Mouse (Mus musculus) intestine, embryonic 14.5 days (tissue): ENCODE measurements around the gene Ptpn13. TPM values are rescaled to one million over a fixed set of nuclear protein-coding genes. Genes with fewer than 3 reads are reported as not detected.

Experiments
- ATAC-seq: fragments of 200-750 bp; cut with Nextera tagmentation; replicated peaks from 2 replicates; pipeline ENCODE4 v1.8.0; 2017; ENCODE audit warnings: low read depth, moderate number of reproducible peaks, moderate TSS enrichment, moderate library complexity; ENCODE audit not compliant: low FRiP score, low TSS enrichment
- DNase-seq: peaks from one replicate; pipeline ENCODE4 v3.0.0-alpha.2; 2018; ENCODE audit warnings: low spot score
- H3K27ac ChIP-seq: fragments of 300-500 bp; sonication (generic); 2 replicates; pipeline ENCODE4 v1.5.1; 2014; ENCODE audit warnings: low read depth, mild to moderate bottlenecking, control low read depth
- H3K27me3 ChIP-seq: fragments of 300-500 bp; sonication (generic); replicated peaks from 2 replicates; pipeline ENCODE4 v1.6.1; 2014; ENCODE audit warnings: low read length, control low read depth; ENCODE audit not compliant: control insufficient read depth, insufficient read depth
- H3K36me3 ChIP-seq: fragments of 300-500 bp; sonication (generic); 2 replicates; pipeline ENCODE4 v1.6.1; 2014; ENCODE audit warnings: low read length, control low read depth; ENCODE audit not compliant: control insufficient read depth, insufficient read depth
- H3K4me1 ChIP-seq: fragments of 300-500 bp; sonication (generic); replicated peaks from 2 replicates; pipeline ENCODE4 v1.6.1; 2014; ENCODE audit warnings: low read length, control low read depth, mixed read lengths; ENCODE audit not compliant: control insufficient read depth, insufficient read depth
- H3K4me2 ChIP-seq: fragments of 300-500 bp; sonication (generic); 2 replicates; pipeline ENCODE4 v1.6.1; 2014; ENCODE audit warnings: low read length
- H3K4me3 ChIP-seq: fragments of 300-500 bp; sonication (generic); 2 replicates; pipeline ENCODE4 v1.5.1; 2014; ENCODE audit warnings: low read depth, low read length, control low read depth, mixed read lengths
- H3K9ac ChIP-seq: fragments of 300-500 bp; sonication (generic); 2 replicates; pipeline ENCODE4 v1.6.1; 2014; ENCODE audit warnings: mild to moderate bottlenecking, low read length
- H3K9me3 ChIP-seq: fragments of 300-500 bp; sonication (generic); 2 replicates; pipeline ENCODE4 v1.6.1; 2016; ENCODE audit warnings: low read length, control low read depth; ENCODE audit not compliant: control insufficient read depth
- WGBS: fragments of 180-500 bp; shearing (Covaris S2); extraction: QIAGEN DNeasy Blood & Tissue Kit; methylation state at CpG from one replicate; pipeline ENCODE4 v1.1.7; 2014; 5-methylcytosine and 5-hydroxymethylcytosine counted together
- polyA plus RNA-seq: library from polyadenylated mRNA; unstranded; fragments of >200 nt; fragmentation: Nextera tagmentation; extraction: Ambion mirVana; gene quantifications from 2 replicates; pipeline ENCODE4 v1.2.1, GENCODE M21; 2014

Gene Ptpn13
- polyA plus RNA-seq, 1 experiment from 2014 or later = 10.1 TPM

GRCm38 (mm10) chr5:103458959-103459675 is 34.1 kb downstream of the Ptpn13 start:
- no peaks in the 10 kb centered on the region for H3K4me1 ChIP-seq
- 73% methylated on average over 8 of the region's 8 CpGs for WGBS
- no peak for DNase-seq
- H3K36me3 ChIP-seq = peaks cover 3% of the 10 kb centered on the region; the same call in 1 of the 2 replicates
- no peak overlapping the region for H3K27ac ChIP-seq
- 0 out of 2 replicates have a peak, but pooled peaks have one; percentile 36 for ATAC-seq
- no peaks in the 10 kb centered on the region for H3K27me3 ChIP-seq
- peaks cover 4% of the 10 kb centered on the region; the same call in 1 of the 2 replicates for H3K9me3 ChIP-seq
- H3K4me3 ChIP-seq = no peak overlapping the region
- H3K4me2 ChIP-seq = no peak overlapping the region
- no peak overlapping the region for H3K9ac ChIP-seq

GRCm38 (mm10) chr5:103460903-103461302 is 35.9 kb downstream of the Ptpn13 start:
- Histone ChIP-seq H3K9ac (no peak overlapping the region), H3K27ac (no peak overlapping the region), H3K9me3 (no peaks in the 10 kb centered on the region), H3K4me1 (no peaks in the 10 kb centered on the region), H3K4me2 (no peak overlapping the region), H3K36me3 (peaks cover 3% of the 10 kb centered on the region; the same call in 1 of the 2 replicates), H3K27me3 (no peaks in the 10 kb centered on the region), H3K4me3 (no peak overlapping the region)
- WGBS = 78% methylated on average over 6 of the region's 6 CpGs
- ATAC-seq (no peak), DNase-seq (no peak)

- DNase-seq = no peak
- Histone ChIP-seq H3K4me3 (no peak overlapping the region), H3K27ac (no peak overlapping the region), H3K36me3 (peaks cover 3% of the 10 kb centered on the region; the same call in 1 of the 2 replicates), H3K9ac (no peak overlapping the region), H3K9me3 (no peaks in the 10 kb centered on the region), H3K27me3 (no peaks in the 10 kb centered on the region), H3K4me1 (no peaks in the 10 kb centered on the region), H3K4me2 (no peak overlapping the region)
- ATAC-seq = no peak
- 77% methylated on average over 10 of the region's 10 CpGs for WGBS
These were observed 38.7 kb downstream of the Ptpn13 start for GRCm38 (mm10) chr5:103463661-103464219.

GRCm38 (mm10) chr5:103464329-103464728 is 39.3 kb downstream of the Ptpn13 start:
- H3K4me1 ChIP-seq = no peaks in the 10 kb centered on the region
- H3K9me3 ChIP-seq = no peaks in the 10 kb centered on the region
- DNase-seq (no peak), ATAC-seq (no peak)
- peaks cover 3% of the 10 kb centered on the region; the same call in 1 of the 2 replicates for H3K36me3 ChIP-seq
- H3K9ac ChIP-seq = no peak overlapping the region
- no peak overlapping the region for H3K27ac ChIP-seq
- H3K4me2 ChIP-seq = no peak overlapping the region
- H3K27me3 ChIP-seq = no peaks in the 10 kb centered on the region
- H3K4me3 ChIP-seq = no peak overlapping the region
- 75% methylated on average over 4 of the region's 4 CpGs for WGBS

GRCm38 (mm10) chr5:103464771-103465170 is 39.8 kb downstream of the Ptpn13 start:
- H3K9me3 ChIP-seq = no peaks in the 10 kb centered on the region
- no peak overlapping the region for H3K4me3 ChIP-seq
- ATAC-seq (no peak), DNase-seq (no peak)
- H3K27me3 ChIP-seq = no peaks in the 10 kb centered on the region
- no peaks in the 10 kb centered on the region for H3K4me1 ChIP-seq
- WGBS = 72% methylated on average over 10 of the region's 10 CpGs
- no peak overlapping the region for H3K4me2 ChIP-seq
- H3K9ac ChIP-seq = no peak overlapping the region
- H3K27ac ChIP-seq = no peak overlapping the region
- H3K36me3 ChIP-seq = peaks cover 3% of the 10 kb centered on the region; the same call in 1 of the 2 replicates

- ATAC-seq (no peak), DNase-seq (no peak)
- Histone ChIP-seq H3K27me3 (no peaks in the 10 kb centered on the region), H3K36me3 (no peaks in the 10 kb centered on the region), H3K4me2 (no peak overlapping the region), H3K4me3 (no peak overlapping the region), H3K27ac (no peak overlapping the region), H3K9me3 (no peaks in the 10 kb centered on the region), H3K9ac (no peak overlapping the region), H3K4me1 (no peaks in the 10 kb centered on the region)
- 81% methylated on average over 5 of the region's 5 CpGs for WGBS
These were observed 47.7 kb downstream of the Ptpn13 start for GRCm38 (mm10) chr5:103472670-103473069.

- Histone ChIP-seq H3K4me2 (no peak overlapping the region), H3K27ac (no peak overlapping the region), H3K4me1 (no peaks in the 10 kb centered on the region), H3K9me3 (no peaks in the 10 kb centered on the region), H3K36me3 (no peaks in the 10 kb centered on the region), H3K27me3 (no peaks in the 10 kb centered on the region), H3K4me3 (no peak overlapping the region), H3K9ac (no peak overlapping the region)
- WGBS = 83% methylated on average over 11 of the region's 11 CpGs
- ATAC-seq (no peak), DNase-seq (no peak)
These were observed 48.6 kb downstream of the Ptpn13 start for GRCm38 (mm10) chr5:103473467-103474096.

GRCm38 (mm10) chr5:103474259-103474658 is 49.3 kb downstream of the Ptpn13 start:
- no peak overlapping the region for H3K4me2 ChIP-seq
- WGBS = 67% methylated on average over 4 of the region's 4 CpGs

More at GRCm38 (mm10) chr5:103474259-103474658, 49.3 kb downstream of the Ptpn13 start:
- DNase-seq (no peak), ATAC-seq (no peak)
- no peaks in the 10 kb centered on the region for H3K4me1 ChIP-seq
- no peaks in the 10 kb centered on the region for H3K9me3 ChIP-seq
- no peaks in the 10 kb centered on the region for H3K36me3 ChIP-seq
- H3K9ac ChIP-seq = no peak overlapping the region
- H3K27ac ChIP-seq = no peak overlapping the region
- H3K27me3 ChIP-seq = no peaks in the 10 kb centered on the region
- H3K4me3 ChIP-seq = no peak overlapping the region
